Mouse (Mus musculus): ENCODE measurements around the gene Cldn19. TPM values are rescaled to one million over a fixed set of nuclear protein-coding genes. Genes with fewer than 3 reads are reported as not detected.

Gene Cldn19
- polyA plus RNA-seq, 2 experiments: 0.38 to 0.91 TPM

- H3K9me3 ChIP-seq (ENCODE audit: control insufficient read depth, low read length): no peaks in the 10 kb centered on the region
- WGBS: 91% methylated on average over 3 of the region's 3 CpGs
- no peaks in the 10 kb centered on the region for H3K36me3 ChIP-seq (ENCODE audit: control insufficient read depth, insufficient read depth, low read length)
- no peak overlapping the region for H3K27ac ChIP-seq (replicated peaks; ENCODE audit: low read depth, low read length)
- no peak overlapping the region for H3K4me3 ChIP-seq (replicated peaks; ENCODE audit: low read length)
- no peak for TF ChIP-seq POLR2A (IDR thresholded peaks at IDR 0.05; ENCODE audit: borderline replicate concordance, extremely low read depth, insufficient read depth, insufficient read length)
- ATAC-seq (ENCODE audit: low FRiP score, low read depth) (no peak), DNase-seq (ENCODE audit: low spot score) (no peak)
- no peak overlapping the region for H3K9ac ChIP-seq (ENCODE audit: low read depth, low read length, severe bottlenecking)
- H3K4me2 ChIP-seq (replicated peaks; ENCODE audit: low read depth, low read length, severe bottlenecking): no peak overlapping the region
- no peaks in the 10 kb centered on the region; the same call in 1 of the 2 replicates for H3K4me1 ChIP-seq (ENCODE audit: control insufficient read depth, insufficient read depth, low read length)
- no peaks in the 10 kb centered on the region for H3K27me3 ChIP-seq (ENCODE audit: control insufficient read depth, insufficient read depth, low read length)
Observed at GRCm38 (mm10) chr4:119300761-119301160, 45.5 kb downstream of the Cldn19 start.

- H3K4me3 ChIP-seq (replicated peaks; ENCODE audit: low read length): no peak overlapping the region
- no peak overlapping the region for H3K4me2 ChIP-seq (replicated peaks; ENCODE audit: low read depth, low read length, severe bottlenecking)
- DNase-seq (ENCODE audit: low spot score) (no peak), ATAC-seq (ENCODE audit: low FRiP score, low read depth) (no peak)
- WGBS: 88% methylated on average over 3 of the region's 3 CpGs
- peaks cover 4% of the 10 kb centered on the region; the same call in 1 of the 2 replicates for H3K36me3 ChIP-seq (ENCODE audit: control insufficient read depth, insufficient read depth, low read length)
- H3K9ac ChIP-seq (ENCODE audit: low read depth, low read length, severe bottlenecking): no peak overlapping the region
- H3K4me1 ChIP-seq (ENCODE audit: control insufficient read depth, insufficient read depth, low read length): no peaks in the 10 kb centered on the region
- no peak overlapping the region for H3K27ac ChIP-seq (replicated peaks; ENCODE audit: low read depth, low read length)
- H3K9me3 ChIP-seq (ENCODE audit: control insufficient read depth, low read length): no peaks in the 10 kb centered on the region
- TF ChIP-seq POLR2A (IDR thresholded peaks at IDR 0.05; ENCODE audit: borderline replicate concordance, extremely low read depth, insufficient read depth, insufficient read length): no peak
- H3K27me3 ChIP-seq (ENCODE audit: control insufficient read depth, insufficient read depth, low read length): no peaks in the 10 kb centered on the region
Observed at GRCm38 (mm10) chr4:119301777-119302176, 46.6 kb downstream of the Cldn19 start.

- no peak for DNase-seq (ENCODE audit: low spot score)
- ATAC-seq (ENCODE audit: low FRiP score, low read depth): no peak
- Histone ChIP-seq H3K9ac (ENCODE audit: low read depth, low read length, severe bottlenecking) (no peak overlapping the region), H3K36me3 (ENCODE audit: control insufficient read depth, insufficient read depth, low read length) (peaks cover 18% of the 10 kb centered on the region), H3K27me3 (ENCODE audit: control insufficient read depth, insufficient read depth, low read length) (no peaks in the 10 kb centered on the region), H3K4me3 (replicated peaks; ENCODE audit: low read length) (no peak overlapping the region), H3K4me2 (replicated peaks; ENCODE audit: low read depth, low read length, severe bottlenecking) (no peak overlapping the region), H3K9me3 (ENCODE audit: control insufficient read depth, low read length) (no peaks in the 10 kb centered on the region), H3K4me1 (ENCODE audit: control insufficient read depth, insufficient read depth, low read length) (no peaks in the 10 kb centered on the region), H3K27ac (replicated peaks; ENCODE audit: low read depth, low read length) (no peak overlapping the region)
- WGBS: 92% methylated on average over 8 of the region's 8 CpGs
- TF ChIP-seq POLR2A (IDR thresholded peaks at IDR 0.05; ENCODE audit: borderline replicate concordance, extremely low read depth, insufficient read depth, insufficient read length): no peak
Observed at GRCm38 (mm10) chr4:119303291-119303690, 48.1 kb downstream of the Cldn19 start.

DNA sequence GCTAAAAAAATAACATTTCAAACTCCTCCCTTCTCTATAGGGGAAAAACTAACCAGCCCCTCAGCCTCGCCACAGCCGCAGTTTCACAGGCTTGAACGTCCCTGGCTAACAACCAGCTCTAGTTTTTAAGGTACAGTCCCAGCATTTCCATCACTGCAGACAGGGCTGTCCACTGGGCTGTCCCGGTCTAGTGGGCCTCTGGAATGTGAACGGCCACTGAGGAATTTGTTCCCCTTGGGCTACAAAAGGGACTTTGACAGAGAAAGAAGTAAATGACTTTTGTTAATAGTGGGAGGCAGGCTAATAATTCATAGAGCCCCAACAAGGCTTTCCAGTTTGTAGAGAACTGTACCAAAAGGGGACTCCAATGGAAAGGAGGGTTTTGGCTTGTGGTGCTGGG, 50.2 kb downstream of the Cldn19 start:
- Histone ChIP-seq H3K4me2 (replicated peaks; ENCODE audit: low read depth, low read length, severe bottlenecking) (no peak overlapping the region), H3K4me3 (replicated peaks; ENCODE audit: low read length) (no peak overlapping the region), H3K9me3 (ENCODE audit: control insufficient read depth, low read length) (no peaks in the 10 kb centered on the region), H3K36me3 (ENCODE audit: control insufficient read depth, insufficient read depth, low read length) (peaks cover 32% of the 10 kb centered on the region), H3K4me1 (ENCODE audit: control insufficient read depth, insufficient read depth, low read length) (no peaks in the 10 kb centered on the region), H3K9ac (ENCODE audit: low read depth, low read length, severe bottlenecking) (no peak overlapping the region), H3K27me3 (ENCODE audit: control insufficient read depth, insufficient read depth, low read length) (no peaks in the 10 kb centered on the region), H3K27ac (replicated peaks; ENCODE audit: low read depth, low read length) (no peak overlapping the region)
- ATAC-seq (ENCODE audit: low FRiP score, low read depth) (no peak), DNase-seq (ENCODE audit: low spot score) (no peak)
- WGBS: 50% methylated on average over 5 of the region's 5 CpGs
- TF ChIP-seq POLR2A (IDR thresholded peaks at IDR 0.05; ENCODE audit: borderline replicate concordance, extremely low read depth, insufficient read depth, insufficient read length): no peak

Other genes starting within 250 kb of the Cldn19 start
- gene Slc2a1, start 146.7 kb upstream of the Cldn19 start, polyA plus RNA-seq (2012; rRNA removed): 108 and 155 TPM in 2 replicates
- gene Slc2a1, start 146.7 kb upstream of the Cldn19 start, polyA plus RNA-seq (2014; fragmentation: Nextera tagmentation; extraction: Ambion mirVana): 134 and 141 TPM in 2 replicates
- 10.6 and 13.1 TPM in 2 replicates for gene Zfp691, start 81.2 kb upstream of the Cldn19 start, polyA plus RNA-seq (2012; rRNA removed)
- gene Zfp691, start 81.2 kb upstream of the Cldn19 start, polyA plus RNA-seq (2014; fragmentation: Nextera tagmentation; extraction: Ambion mirVana): 7.2 TPM in 2 replicates
- gene Ermap, start 65.4 kb upstream of the Cldn19 start, polyA plus RNA-seq (2012; rRNA removed): 1.7 and 2.1 TPM in 2 replicates
- 0.97 and 1.6 TPM in 2 replicates for gene Ermap, start 65.4 kb upstream of the Cldn19 start, polyA plus RNA-seq (2014; fragmentation: Nextera tagmentation; extraction: Ambion mirVana)
- 109 and 125 TPM in 2 replicates for gene Svbp, start 60.1 kb upstream of the Cldn19 start, polyA plus RNA-seq (2012; rRNA removed)
- 211 and 245 TPM in 2 replicates for gene Svbp, start 60.1 kb upstream of the Cldn19 start, polyA plus RNA-seq (2014; fragmentation: Nextera tagmentation; extraction: Ambion mirVana)
- gene Tmem269, start 37.2 kb upstream of the Cldn19 start, polyA plus RNA-seq (2012; rRNA removed): 0.11 and 0.19 TPM in 2 replicates
- gene Tmem269, start 37.2 kb upstream of the Cldn19 start, polyA plus RNA-seq (2014; fragmentation: Nextera tagmentation; extraction: Ambion mirVana): not detected in 2 replicates
- 17.2 and 17.6 TPM in 2 replicates for gene AU022252, start 22.7 kb upstream of the Cldn19 start, polyA plus RNA-seq (2012; rRNA removed)
- 31.9 and 33.9 TPM in 2 replicates for gene AU022252, start 22.7 kb upstream of the Cldn19 start, polyA plus RNA-seq (2014; fragmentation: Nextera tagmentation; extraction: Ambion mirVana)
- 162 and 200 TPM in 2 replicates for gene P3h1, start 22.5 kb upstream of the Cldn19 start, polyA plus RNA-seq (2012; rRNA removed)
- 93.2 and 98.0 TPM in 2 replicates for gene P3h1, start 22.5 kb upstream of the Cldn19 start, polyA plus RNA-seq (2014; fragmentation: Nextera tagmentation; extraction: Ambion mirVana)
- 410 and 546 TPM in 2 replicates for gene Ybx1, start 39.2 kb downstream of the Cldn19 start, polyA plus RNA-seq (2012; rRNA removed)
- gene Ybx1, start 39.2 kb downstream of the Cldn19 start, polyA plus RNA-seq (2014; fragmentation: Nextera tagmentation; extraction: Ambion mirVana): 757 and 793 TPM in 2 replicates
- gene Ppih, start 65.1 kb downstream of the Cldn19 start, polyA plus RNA-seq (2012; rRNA removed): 65.0 and 81.4 TPM in 2 replicates
- 87.9 and 88.5 TPM in 2 replicates for gene Ppih, start 65.1 kb downstream of the Cldn19 start, polyA plus RNA-seq (2014; fragmentation: Nextera tagmentation; extraction: Ambion mirVana)
- gene Ccdc30, start 160.1 kb downstream of the Cldn19 start, polyA plus RNA-seq (2012; rRNA removed): 2.5 TPM in 2 replicates
- 3.9 and 5.8 TPM in 2 replicates for gene Ccdc30, start 160.1 kb downstream of the Cldn19 start, polyA plus RNA-seq (2014; fragmentation: Nextera tagmentation; extraction: Ambion mirVana)
- 15.3 and 15.5 TPM in 2 replicates for gene Ppcs, start 167.0 kb downstream of the Cldn19 start, polyA plus RNA-seq (2012; rRNA removed)
- gene Ppcs, start 167.0 kb downstream of the Cldn19 start, polyA plus RNA-seq (2014; fragmentation: Nextera tagmentation; extraction: Ambion mirVana): 28.4 and 29.1 TPM in 2 replicates
- gene Zmynd12, start 167.4 kb downstream of the Cldn19 start, polyA plus RNA-seq (2012; rRNA removed): 0.19 and 0.29 TPM in 2 replicates
- 0.22 and 0.29 TPM in 2 replicates for gene Zmynd12, start 167.4 kb downstream of the Cldn19 start, polyA plus RNA-seq (2014; fragmentation: Nextera tagmentation; extraction: Ambion mirVana)
- 0.79 and 1.1 TPM in 2 replicates for gene Rimkla, start 237.2 kb downstream of the Cldn19 start, polyA plus RNA-seq (2012; rRNA removed)
- gene Rimkla, start 237.2 kb downstream of the Cldn19 start, polyA plus RNA-seq (2014; fragmentation: Nextera tagmentation; extraction: Ambion mirVana): 0.62 and 0.75 TPM in 2 replicates

All from limb, embryonic 14.5 days (tissue).